Mouse (Mus musculus) effector memory CD4-positive, alpha-beta T cell, adult 5 months (primary cell): ENCODE data around the gene Hist2h3b. TPM values are rescaled to one million over a fixed set of nuclear protein-coding genes. Genes with fewer than 3 reads are reported as not detected.

Source experiments
- polyA plus RNA-seq: library from polyadenylated mRNA; unstranded; fragments of 100-300 nt; shearing (Covaris generic); gene quantifications from one replicate; pipeline ENCODE4 v1.2.1, GENCODE M21; 2017

Gene Hist2h3b
- polyA plus RNA-seq = 5.5 TPM

DNA sequence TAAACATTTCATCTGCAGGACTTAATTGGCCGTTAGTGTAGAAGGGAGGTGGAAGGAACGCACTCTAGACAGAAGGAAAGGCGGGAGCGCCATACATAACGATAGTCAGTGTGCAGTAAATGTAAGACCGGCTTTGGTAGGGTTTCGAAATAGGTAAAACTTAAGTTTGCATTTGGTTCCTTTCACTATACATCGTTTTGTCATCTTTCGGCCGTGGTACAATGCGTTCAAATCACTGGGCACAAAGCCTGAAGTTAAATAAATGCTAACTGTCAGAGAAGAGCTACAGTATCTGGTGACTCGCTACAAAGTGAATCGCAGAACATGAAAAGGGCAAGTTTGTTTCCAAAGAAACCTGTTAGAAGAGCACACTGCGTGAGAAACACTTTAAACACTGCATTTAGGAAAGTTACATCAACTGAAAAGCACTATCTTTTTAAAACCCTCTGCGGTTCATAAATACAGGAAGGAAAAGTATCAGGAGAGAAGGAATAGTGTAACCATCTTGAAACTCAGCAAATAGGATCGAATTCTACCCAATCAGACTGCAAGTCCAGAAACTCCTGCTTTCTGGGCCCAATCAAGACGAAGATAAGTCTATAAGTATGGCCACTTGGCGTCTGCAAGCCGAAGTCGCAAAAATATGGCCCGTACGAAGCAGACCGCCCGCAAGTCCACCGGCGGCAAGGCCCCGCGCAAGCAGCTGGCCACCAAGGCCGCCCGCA is at the start of gene Hist2h3b:
Gene Hist2h3b, plus strand, starts transcription at position 604 of the 725 bp plus-strand sequence.

DNA sequence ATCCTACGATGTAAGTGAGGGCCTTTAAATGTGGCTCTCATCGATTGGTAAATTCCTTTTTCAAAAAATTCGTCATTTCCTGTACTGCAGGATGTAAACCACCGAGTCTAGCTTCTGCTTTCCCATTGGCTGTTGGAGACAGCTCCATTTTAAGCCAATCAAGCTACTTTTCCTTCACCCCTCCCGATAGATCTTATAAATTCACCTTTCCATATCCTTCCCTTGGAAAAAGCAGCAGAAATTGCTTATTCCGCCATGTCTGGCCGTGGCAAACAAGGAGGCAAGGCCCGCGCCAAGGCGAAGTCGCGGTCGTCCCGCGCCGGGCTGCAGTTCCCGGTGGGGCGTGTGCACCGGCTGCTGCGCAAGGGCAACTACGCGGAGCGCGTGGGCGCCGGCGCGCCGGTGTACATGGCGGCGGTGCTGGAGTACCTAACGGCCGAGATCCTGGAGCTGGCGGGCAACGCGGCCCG is 48.8 kb upstream of the Hist2h3b start, which contains the start of the genes Bola1 and Hist2h2ab:
Gene Bola1, minus strand, starts transcription at position 49 of the 470 bp plus-strand sequence.
Gene Hist2h2ab, plus strand, starts transcription at position 205 of the 470 bp plus-strand sequence.

DNA sequence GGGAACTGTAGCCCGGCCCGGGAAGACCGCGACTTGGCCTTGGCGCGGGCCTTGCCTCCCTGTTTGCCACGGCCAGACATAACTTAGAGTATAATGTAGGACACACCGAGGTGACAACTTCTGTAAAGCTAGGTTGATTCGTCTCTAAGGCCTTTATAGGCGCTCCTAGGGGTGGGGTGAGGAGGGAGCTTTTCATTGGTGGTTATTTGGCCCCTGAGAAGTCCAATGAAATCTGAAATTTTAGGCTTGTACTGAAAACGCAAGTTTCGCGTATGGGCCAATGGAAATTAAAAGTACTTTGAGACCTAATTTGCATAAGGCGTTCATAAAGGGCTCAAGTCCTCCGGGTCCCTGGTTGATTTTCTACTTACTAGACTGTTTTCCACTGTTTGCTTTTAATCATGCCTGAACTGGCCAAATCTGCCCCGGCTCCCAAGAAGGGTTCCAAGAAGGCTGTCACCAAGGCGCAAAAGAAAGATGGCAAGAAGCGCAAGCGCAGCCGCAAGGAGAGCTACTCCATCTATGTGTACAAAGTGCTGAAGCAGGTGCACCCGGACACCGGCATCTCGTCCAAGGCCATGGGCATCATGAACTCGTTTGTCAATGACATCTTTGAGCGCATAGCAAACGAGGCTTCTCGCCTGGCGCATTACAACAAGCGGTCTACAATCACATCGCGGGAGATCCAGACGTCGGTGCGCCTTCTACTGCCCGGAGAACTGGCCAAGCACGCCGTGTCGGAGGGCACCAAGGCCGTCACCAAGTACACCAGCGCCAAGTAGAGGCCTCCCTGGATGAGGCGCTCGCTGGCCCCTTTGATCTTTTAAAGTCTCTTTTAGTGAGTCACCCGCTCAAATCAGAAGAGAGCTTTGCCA is 47.5 kb upstream of the Hist2h3b start, which contains the start of the genes Hist2h2ac and Hist2h2be:
Gene Hist2h2ac, minus strand, starts transcription at position 116 of the 875 bp plus-strand sequence.
Gene Hist2h2be, plus strand, starts transcription at position 355 of the 875 bp plus-strand sequence.

DNA sequence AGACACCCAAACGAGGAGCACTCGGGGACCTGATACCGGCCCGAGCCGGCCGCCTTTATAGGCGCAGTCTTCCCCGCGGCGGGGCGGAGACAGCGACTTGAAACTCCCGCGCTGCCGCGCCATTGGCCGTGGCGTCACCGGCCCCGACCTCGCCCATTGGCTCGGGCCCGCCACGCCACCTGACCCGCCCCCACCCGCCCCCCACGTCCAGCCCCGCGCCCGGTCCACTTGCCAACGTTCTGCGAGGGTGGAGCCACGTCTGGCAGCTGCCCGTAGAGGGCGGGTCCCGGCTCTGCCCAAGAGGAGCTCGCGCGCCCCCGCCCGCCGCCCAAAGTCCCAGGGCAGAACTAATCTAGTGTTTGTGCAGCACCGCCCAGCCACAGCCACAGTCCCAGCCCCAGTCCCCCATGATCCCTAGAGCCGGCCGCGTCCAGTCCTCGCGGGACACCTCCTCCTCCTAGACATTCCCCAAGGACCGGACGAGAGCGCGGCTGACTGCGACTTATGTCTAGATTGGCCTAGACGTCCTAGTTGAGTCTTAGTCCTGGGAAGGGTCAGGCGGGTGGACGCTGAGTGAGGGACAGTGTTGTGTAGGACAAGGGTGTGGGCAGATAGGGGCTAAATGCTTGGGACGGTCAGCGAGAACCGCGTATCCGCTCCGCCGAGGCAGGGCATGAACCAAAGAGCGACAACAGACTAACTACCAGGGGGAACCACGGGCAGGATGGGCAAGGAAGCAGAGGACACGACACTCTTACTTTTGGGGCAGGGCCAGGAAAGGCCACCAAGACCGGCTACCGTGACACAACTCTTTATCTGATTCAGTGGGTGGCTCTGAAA is 29.3 kb upstream of the Hist2h3b start, which contains the start of gene Hist2h3c2:
Gene Hist2h3c2, minus strand, starts transcription at position 174 of the 840 bp plus-strand sequence.

DNA sequence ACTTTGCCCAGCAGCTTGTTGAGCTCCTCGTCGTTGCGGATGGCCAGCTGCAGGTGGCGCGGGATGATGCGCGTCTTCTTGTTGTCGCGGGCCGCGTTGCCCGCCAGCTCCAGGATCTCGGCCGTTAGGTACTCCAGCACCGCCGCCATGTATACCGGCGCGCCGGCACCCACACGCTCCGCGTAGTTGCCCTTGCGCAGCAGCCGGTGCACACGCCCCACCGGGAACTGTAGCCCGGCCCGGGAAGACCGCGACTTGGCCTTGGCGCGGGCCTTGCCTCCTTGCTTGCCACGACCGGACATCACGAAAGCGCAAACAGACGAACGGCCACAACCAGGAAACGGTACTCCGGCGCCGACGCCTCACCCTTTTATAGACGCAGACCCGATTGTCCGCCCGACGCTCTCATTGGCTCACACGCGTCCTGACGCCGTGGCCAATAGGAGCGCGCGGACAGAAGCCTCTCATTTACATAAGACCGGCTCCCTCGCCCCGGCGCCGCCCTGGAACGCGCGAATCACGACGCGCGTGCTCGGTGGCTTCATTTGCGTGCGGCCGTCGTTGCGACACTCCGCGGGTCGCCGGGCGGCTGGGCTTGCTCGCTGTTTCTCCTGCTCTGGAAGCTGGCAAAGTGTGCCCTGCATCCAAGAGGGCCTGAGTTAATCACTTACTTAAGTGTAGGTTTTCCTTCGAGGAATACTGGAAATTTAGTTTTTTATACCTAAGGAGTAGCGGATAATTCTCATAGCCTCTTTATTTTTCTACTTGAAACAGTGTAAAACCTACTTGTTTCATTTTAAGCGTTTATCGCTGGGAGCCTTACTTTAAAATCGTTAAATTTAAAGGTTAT is 28.3 kb upstream of the Hist2h3b start, which contains the start of gene Hist2h2aa2:
Gene Hist2h2aa2, minus strand, starts transcription at position 328 of the 850 bp plus-strand sequence.

DNA sequence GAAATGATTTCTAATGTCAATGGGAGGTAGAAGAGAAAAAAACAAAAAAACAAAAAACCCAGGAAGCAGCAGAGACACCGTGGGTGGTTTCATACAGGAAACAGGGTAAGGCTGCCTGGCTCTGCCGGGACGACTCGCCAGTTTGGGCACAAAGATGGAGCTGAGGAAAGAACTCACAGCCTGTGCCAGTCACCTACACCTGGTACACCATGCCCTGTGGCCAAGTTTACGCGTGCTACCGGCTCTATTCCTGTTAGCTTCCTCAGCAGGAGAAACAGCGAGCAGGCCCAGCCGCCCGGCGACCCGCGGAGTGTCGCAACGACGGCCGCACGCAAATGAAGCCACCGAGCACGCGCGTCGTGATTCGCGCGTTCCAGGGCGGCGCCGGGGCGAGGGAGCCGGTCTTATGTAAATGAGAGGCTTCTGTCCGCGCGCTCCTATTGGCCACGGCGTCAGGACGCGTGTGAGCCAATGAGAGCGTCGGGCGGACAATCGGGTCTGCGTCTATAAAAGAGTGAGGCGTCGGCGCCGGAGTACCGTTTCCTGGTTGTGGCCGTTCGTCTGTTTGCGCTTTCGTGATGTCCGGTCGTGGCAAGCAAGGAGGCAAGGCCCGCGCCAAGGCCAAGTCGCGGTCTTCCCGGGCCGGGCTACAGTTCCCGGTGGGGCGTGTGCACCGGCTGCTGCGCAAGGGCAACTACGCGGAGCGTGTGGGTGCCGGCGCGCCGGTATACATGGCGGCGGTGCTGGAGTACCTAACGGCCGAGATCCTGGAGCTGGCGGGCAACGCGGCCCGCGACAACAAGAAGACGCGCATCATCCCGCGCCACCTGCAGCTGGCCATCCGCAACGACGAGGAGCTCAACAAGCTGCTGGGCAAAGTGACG is 23.2 kb upstream of the Hist2h3b start, which contains the start of gene Hist2h2aa1:
Gene Hist2h2aa1, plus strand, starts transcription at position 495 of the 884 bp plus-strand sequence.

DNA sequence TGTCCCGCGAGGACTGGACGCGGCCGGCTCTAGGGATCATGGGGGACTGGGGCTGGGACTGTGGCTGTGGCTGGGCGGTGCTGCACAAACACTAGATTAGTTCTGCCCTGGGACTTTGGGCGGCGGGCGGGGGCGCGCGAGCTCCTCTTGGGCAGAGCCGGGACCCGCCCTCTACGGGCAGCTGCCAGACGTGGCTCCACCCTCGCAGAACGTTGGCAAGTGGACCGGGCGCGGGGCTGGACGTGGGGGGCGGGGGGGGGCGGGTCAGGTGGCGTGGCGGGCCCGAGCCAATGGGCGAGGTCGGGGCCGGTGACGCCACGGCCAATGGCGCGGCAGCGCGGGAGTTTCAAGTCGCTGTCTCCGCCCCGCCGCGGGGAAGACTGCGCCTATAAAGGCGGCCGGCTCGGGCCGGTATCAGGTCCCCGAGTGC is 22.0 kb upstream of the Hist2h3b start, which contains the start of gene Hist2h3c1:
Gene Hist2h3c1, plus strand, starts transcription at position 259 of the 430 bp plus-strand sequence.

DNA sequence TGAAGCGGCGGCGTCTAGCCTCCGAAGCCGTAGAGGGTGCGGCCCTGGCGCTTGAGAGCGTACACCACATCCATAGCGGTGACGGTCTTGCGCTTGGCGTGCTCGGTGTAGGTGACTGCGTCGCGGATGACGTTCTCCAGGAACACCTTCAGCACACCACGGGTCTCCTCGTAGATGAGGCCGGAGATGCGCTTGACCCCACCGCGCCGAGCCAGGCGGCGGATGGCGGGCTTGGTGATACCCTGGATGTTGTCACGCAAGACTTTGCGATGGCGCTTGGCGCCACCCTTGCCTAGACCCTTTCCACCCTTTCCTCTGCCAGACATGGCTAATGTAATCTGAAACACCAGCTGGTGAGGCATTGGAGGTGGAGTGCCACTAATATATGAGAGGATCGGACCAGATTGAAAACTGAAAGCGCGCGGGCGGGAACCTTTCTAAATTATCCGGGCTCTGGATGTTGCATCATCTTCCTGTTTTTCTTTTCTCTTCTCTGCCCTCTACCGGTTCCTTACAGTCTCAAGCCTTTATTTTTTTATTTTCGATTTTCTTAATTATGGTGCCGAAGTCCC is 5.4 kb upstream of the Hist2h3b start, which contains the start of gene Hist2h4:
Gene Hist2h4, minus strand, starts transcription at position 333 of the 572 bp plus-strand sequence.

DNA sequence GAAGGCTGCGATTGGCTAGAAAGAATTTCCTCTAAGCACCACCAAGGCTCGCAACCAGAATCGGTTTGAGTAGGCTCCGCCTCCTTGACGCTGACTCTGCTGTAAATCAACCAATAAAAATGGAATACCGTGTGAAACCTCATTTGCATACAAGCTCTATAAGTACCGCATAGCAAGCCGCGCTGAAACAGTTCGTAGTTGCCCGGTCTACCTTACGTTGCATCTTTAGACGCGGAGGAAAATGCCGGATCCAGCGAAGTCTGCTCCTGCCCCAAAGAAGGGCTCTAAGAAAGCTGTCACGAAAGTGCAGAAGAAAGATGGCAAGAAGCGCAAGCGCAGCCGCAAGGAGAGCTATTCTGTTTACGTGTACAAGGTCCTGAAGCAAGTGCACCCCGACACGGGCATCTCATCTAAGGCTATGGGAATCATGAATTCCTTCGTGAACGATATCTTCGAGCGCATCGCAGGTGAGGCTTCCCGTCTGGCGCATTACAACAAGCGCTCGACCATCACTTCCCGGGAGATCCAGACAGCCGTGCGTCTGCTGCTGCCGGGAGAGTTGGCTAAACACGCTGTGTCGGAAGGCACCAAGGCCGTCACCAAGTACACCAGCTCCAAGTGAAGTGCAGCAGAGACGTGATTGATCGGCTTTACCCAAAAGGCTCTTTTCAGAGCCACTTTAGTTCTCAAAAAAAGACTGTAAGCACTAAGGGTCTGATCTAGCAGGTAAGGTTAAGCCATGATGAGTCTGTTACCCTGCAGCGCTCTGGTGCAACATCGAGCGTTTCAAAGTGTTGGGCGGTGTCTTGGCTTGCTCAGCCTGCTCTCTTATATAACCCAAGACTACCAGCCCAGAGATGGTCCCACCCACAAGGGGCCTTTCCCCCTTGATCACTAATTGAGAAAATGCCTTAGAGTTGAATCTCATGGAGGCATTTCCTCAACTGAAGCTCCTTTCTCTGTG is 1.3 kb downstream of the Hist2h3b start, which contains the start of gene Hist2h2bb:
Gene Hist2h2bb, plus strand, starts transcription at position 242 of the 964 bp plus-strand sequence.

DNA sequence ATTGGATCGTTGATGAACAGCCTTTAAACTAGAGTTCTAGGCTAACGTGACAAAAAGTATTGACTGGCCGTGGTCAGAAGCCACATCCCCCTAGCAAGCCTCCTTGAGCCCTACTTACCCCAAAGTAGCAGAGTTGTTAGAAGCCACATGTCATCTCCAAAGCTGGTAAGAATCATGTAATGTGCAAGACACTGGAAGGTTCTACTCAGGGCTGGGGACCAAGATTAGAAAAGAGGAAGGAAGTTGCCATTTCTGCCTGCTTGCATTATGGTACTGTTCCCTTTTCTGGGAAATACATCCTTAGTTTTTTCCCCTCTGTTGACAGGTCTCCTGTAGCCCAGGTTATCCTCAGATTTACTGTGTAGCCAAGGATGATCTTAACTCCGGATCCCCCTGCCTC is 25.3 kb downstream of the Hist2h3b start, which contains the start of gene Fcgr1:
Gene Fcgr1, minus strand, starts transcription at position 183 of the 400 bp plus-strand sequence.

Other genes starting within 250 kb of the Hist2h3b start
- gene Vps45, start 210.2 kb upstream of the Hist2h3b start, polyA plus RNA-seq = 11.1 TPM
- 17.9 TPM for gene Otud7b, start 164.1 kb upstream of the Hist2h3b start, polyA plus RNA-seq
- gene Mtmr11, start 106.7 kb upstream of the Hist2h3b start, polyA plus RNA-seq = 2.8 TPM
- gene Sf3b4, start 96.3 kb upstream of the Hist2h3b start, polyA plus RNA-seq = 132 TPM
- 0.45 TPM for gene Sv2a, start 87.5 kb upstream of the Hist2h3b start, polyA plus RNA-seq
- 16.9 TPM for gene Bola1, start 48.9 kb upstream of the Hist2h3b start, polyA plus RNA-seq
- gene Hist2h2ab, start 48.8 kb upstream of the Hist2h3b start, polyA plus RNA-seq = not detected
- gene Hist2h2ac, start 47.8 kb upstream of the Hist2h3b start, polyA plus RNA-seq = 11.7 TPM
- 1.2 TPM for gene Hist2h2be, start 47.5 kb upstream of the Hist2h3b start, polyA plus RNA-seq
- gene Hist2h3c2, start 29.5 kb upstream of the Hist2h3b start, polyA plus RNA-seq = not detected
- gene Hist2h2aa2, start 28.4 kb upstream of the Hist2h3b start, polyA plus RNA-seq = 52.4 TPM
- gene Hist2h2aa1, start 23.2 kb upstream of the Hist2h3b start, polyA plus RNA-seq = 3.2 TPM
- gene Hist2h3c1, start 22.0 kb upstream of the Hist2h3b start, polyA plus RNA-seq = not detected
- 3.1 TPM for gene Hist2h4, start 5.3 kb upstream of the Hist2h3b start, polyA plus RNA-seq
- gene Hist2h2bb, start 1.1 kb downstream of the Hist2h3b start, polyA plus RNA-seq = 3.3 TPM
- not detected for gene Fcgr1, start 25.3 kb downstream of the Hist2h3b start, polyA plus RNA-seq
- gene BC107364, start 183.7 kb downstream of the Hist2h3b start, polyA plus RNA-seq = not detected